Comparison of ENCODE assay signal across 15 mouse cellular contexts in the genomic region with DNA sequence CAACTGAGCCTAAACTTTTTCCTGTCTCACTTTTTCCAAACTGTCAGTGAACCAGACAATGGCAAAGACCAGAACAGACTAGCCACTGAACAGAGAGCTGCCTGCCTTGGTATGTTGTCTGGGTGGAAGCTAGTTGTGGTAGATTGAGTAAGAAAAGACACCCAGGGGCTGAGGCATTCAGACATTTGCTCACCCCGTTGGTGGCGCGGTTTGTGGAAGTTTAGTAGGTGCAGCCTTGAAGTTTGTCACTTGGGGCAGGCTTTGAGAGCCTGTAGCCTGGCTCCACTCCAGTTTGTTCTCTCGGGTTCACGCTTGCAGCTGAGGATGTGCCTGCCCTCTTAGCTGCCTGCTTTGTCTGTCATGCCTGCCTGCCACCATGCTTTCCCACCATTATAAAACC.
DNase-seq lines count a peak whose midpoint lies in the region; ATAC-seq and TF ChIP-seq lines count a peak whose summit lies in the region.
"Had no signal": no experiment of that assay in that cellular context is flagged by ENCODE, and none has a peak within 500 bp of the region (broad histone marks: within the 10 kb centered on the region; RNA-seq: fewer than 3 reads in every experiment).

No protein-coding gene starts in this region.

- H3K4me1 ChIP-seq in heart, postnatal 0 days (ENCODE audit: control insufficient read depth, insufficient read depth), result no peaks in the 10 kb centered on the region
- H3K4me1 ChIP-seq in heart, embryonic 11.5 days (ENCODE audit: control insufficient read depth, insufficient read depth, low read length), result 0 out of 2 replicates have a peak, but pooled peaks cover 5% of the 10 kb centered on the region
- H3K4me1 ChIP-seq in lung, embryonic 14.5 days (ENCODE audit: insufficient read depth), result no peaks in the 10 kb centered on the region
- H3K4me1 ChIP-seq in lung, adult 2 months (ENCODE audit: control insufficient read depth, insufficient read depth, low read length), result no peaks in the 10 kb centered on the region
- H3K4me1 ChIP-seq: kidney, embryonic 15.5 days; limb, embryonic 15.5 days had no signal

- H3K4me3 ChIP-seq in heart, postnatal 0 days (ENCODE audit: low read depth, low read length), result no peak overlapping the region
- H3K4me3 ChIP-seq in heart, embryonic 11.5 days (ENCODE audit: low read depth, low read length), result no peak overlapping the region
- H3K4me3 ChIP-seq in lung, embryonic 14.5 days (ENCODE audit: low read depth, low read length), result no peak overlapping the region
- H3K4me3 ChIP-seq in lung, adult 2 months (replicated peaks; ENCODE audit: extremely low read depth, low read depth, low read length), result no peak overlapping the region
- H3K4me3 ChIP-seq: forebrain, embryonic 10.5 days; kidney, embryonic 15.5 days; limb, embryonic 15.5 days; megakaryocyte, embryonic 14.5 days had no signal

- TF ChIP-seq EP300 in heart, postnatal 0 days (IDR thresholded peaks at IDR 0.05; ENCODE audit: low read depth), result no peak

- no peak for TF ChIP-seq CTCF in heart, postnatal 0 days (IDR thresholded peaks at IDR 0.05; ENCODE audit: low read depth)
- TF ChIP-seq CTCF in lung, embryonic 14.5 days (IDR thresholded peaks at IDR 0.05; ENCODE audit: low read depth), result 0 out of 2 replicates have a peak, but pooled peaks have one; percentile 12
- TF ChIP-seq CTCF in lung, adult 2 months (IDR thresholded peaks at IDR 0.05; ENCODE audit: insufficient read depth, low read length), result no peak

- TF ChIP-seq POLR2A in lung, adult 2 months (IDR thresholded peaks at IDR 0.05; ENCODE audit: borderline replicate concordance, extremely low read depth, low read depth, low read length), result no peak

- H3K4me2 ChIP-seq in heart, postnatal 0 days (ENCODE audit: low read depth, low read length), result no peak overlapping the region
- no peak overlapping the region for H3K4me2 ChIP-seq in heart, embryonic 11.5 days
- no peak overlapping the region for H3K4me2 ChIP-seq in lung, embryonic 14.5 days
- H3K4me2 ChIP-seq: kidney, embryonic 15.5 days; limb, embryonic 15.5 days had no signal

- no peaks in the 10 kb centered on the region for H3K9me3 ChIP-seq in heart, postnatal 0 days (replicated peaks; ENCODE audit: control insufficient read depth, low read length)
- H3K9me3 ChIP-seq in heart, embryonic 11.5 days (replicated peaks; ENCODE audit: control insufficient read depth, low read length), result no peaks in the 10 kb centered on the region
- H3K9me3 ChIP-seq in lung, embryonic 14.5 days (ENCODE audit: low read depth, low read length), result no peaks in the 10 kb centered on the region
- H3K9me3 ChIP-seq: forebrain, embryonic 10.5 days; kidney, embryonic 15.5 days; limb, embryonic 15.5 days; megakaryocyte, embryonic 14.5 days had no signal

- H3K36me3 ChIP-seq in heart, postnatal 0 days (replicated peaks; ENCODE audit: control insufficient read depth, insufficient read depth, low read length), result no peaks in the 10 kb centered on the region
- no peaks in the 10 kb centered on the region for H3K36me3 ChIP-seq in heart, embryonic 11.5 days (ENCODE audit: control insufficient read depth, insufficient read depth, low read length)
- H3K36me3 ChIP-seq in lung, embryonic 14.5 days (ENCODE audit: insufficient read depth), result no peaks in the 10 kb centered on the region
- H3K36me3 ChIP-seq: forebrain, embryonic 10.5 days; kidney, embryonic 15.5 days; limb, embryonic 15.5 days had no signal

- DNase-seq in heart, postnatal 0 days (ENCODE audit: low spot score), result peak; percentile 47
- peak; percentile 74 for DNase-seq in lung, embryonic 14.5 days
- no peak for DNase-seq in lung, adult 2 months
- DNase-seq in Muller cell, postnatal 12 days (ENCODE audit: inconsistent ontology term), result peak; percentile 84
- peak; percentile 26 to 36 for DNase-seq in adrenal gland, postnatal 36 days
- DNase-seq in cerebellum, postnatal 10 days, result no peak
- DNase-seq in layer of hippocampus, postnatal 36 days, result no peak
- DNase-seq: cerebellum, adult 2 months had no signal

- H3K27me3 ChIP-seq in heart, postnatal 0 days (ENCODE audit: control insufficient read depth, insufficient read depth, low read length), result no peaks in the 10 kb centered on the region
- H3K27me3 ChIP-seq in heart, embryonic 11.5 days (ENCODE audit: control insufficient read depth, insufficient read depth, low read length), result no peaks in the 10 kb centered on the region
- 0 out of 2 replicates have a peak, but pooled peaks cover 3% of the 10 kb centered on the region for H3K27me3 ChIP-seq in lung, embryonic 14.5 days (ENCODE audit: insufficient read depth, low read length)
- H3K27me3 ChIP-seq: limb, embryonic 15.5 days; Patski had no signal

- ATAC-seq in heart, postnatal 0 days (ENCODE audit: insufficient read depth, low read depth), result no peak
- no peak for ATAC-seq in heart, embryonic 11.5 days (replicated peaks; ENCODE audit: insufficient number of reproducible peaks, low FRiP score, low TSS enrichment)
- no peak for ATAC-seq in lung, embryonic 14.5 days (ENCODE audit: insufficient read depth)
- ATAC-seq: CD4-positive, CD25-positive, alpha-beta regulatory T cell, adult 4 months; Patski had no signal

- no peak overlapping the region for H3K9ac ChIP-seq in heart, postnatal 0 days (replicated peaks; ENCODE audit: low read depth, low read length)
- no peak overlapping the region for H3K9ac ChIP-seq in heart, embryonic 11.5 days (ENCODE audit: low read depth, low read length)
- no peak overlapping the region for H3K9ac ChIP-seq in lung, embryonic 14.5 days
- H3K9ac ChIP-seq: kidney, embryonic 15.5 days; limb, embryonic 15.5 days had no signal

- 0 out of 2 replicates have a peak overlapping the region, but pooled peaks have one; percentile 25 for H3K27ac ChIP-seq in heart, postnatal 0 days (ENCODE audit: low read depth)
- no peak overlapping the region for H3K27ac ChIP-seq in heart, embryonic 11.5 days (ENCODE audit: low read depth, low read length)
- H3K27ac ChIP-seq in lung, embryonic 14.5 days (ENCODE audit: low read depth), result no peak overlapping the region
- H3K27ac ChIP-seq: forebrain, embryonic 10.5 days; kidney, embryonic 15.5 days; limb, embryonic 15.5 days had no signal

- WGBS in heart, postnatal 0 days, result 6% methylated on average over 5 of the region's 5 CpGs
- WGBS in heart, embryonic 11.5 days (ENCODE audit: insufficient replicate concordance), result 35% methylated on average over 5 of the region's 5 CpGs
- WGBS in lung, embryonic 14.5 days, result 14% methylated on average over 5 of the region's 5 CpGs
- 10% methylated on average over 5 of the region's 5 CpGs for WGBS in lung, adult 2 months

Comparison
In these comparisons a context has a peak if more than half of its experiments do, and no peak if none do; other contexts are left out.
1. DNase-seq: peak in heart, postnatal 0 days (single experiment), lung, embryonic 14.5 days (single experiment), Muller cell, postnatal 12 days (single experiment) and adrenal gland, postnatal 36 days (2 of 2); none in lung, adult 2 months (single experiment), cerebellum, postnatal 10 days (0 of 2) and layer of hippocampus, postnatal 36 days (0 of 2).